Mouse (Mus musculus) limb, embryonic 13.5 days (tissue): Measurements from ENCODE around the gene Aldh4a1. TPM values are rescaled to one million over a fixed set of nuclear protein-coding genes. Genes with fewer than 3 reads are reported as not detected.
A peak's percentile ranks its signal among the peaks of the same experiment; 100 is the strongest.

ENCODE experiments used
- ATAC-seq: fragments of 200-750 bp; cut with Nextera tagmentation; 2 replicates; pipeline ENCODE4 v1.8.0; 2017; ENCODE audit warnings: low read depth, moderate number of reproducible peaks, moderate TSS enrichment; ENCODE audit not compliant: low FRiP score
- H3K27ac ChIP-seq: fragments of 300-500 bp; sonication (generic); 2 replicates; pipeline ENCODE4 v1.5.1; 2015; ENCODE audit warnings: inconsistent platforms, mild to moderate bottlenecking, moderate library complexity
- H3K27me3 ChIP-seq: fragments of 300-500 bp; sonication (generic); 2 replicates; pipeline ENCODE4 v1.6.1; 2015; ENCODE audit warnings: mild to moderate bottlenecking, inconsistent platforms
- H3K36me3 ChIP-seq: fragments of 300-500 bp; sonication (generic); 2 replicates; pipeline ENCODE4 v1.6.1; 2015; ENCODE audit warnings: inconsistent platforms, mild to moderate bottlenecking, moderate library complexity
- H3K4me1 ChIP-seq: fragments of 300-500 bp; sonication (generic); 2 replicates; pipeline ENCODE4 v1.6.1; 2015; ENCODE audit warnings: inconsistent platforms
- H3K4me2 ChIP-seq: fragments of 300-500 bp; sonication (generic); replicated peaks from 2 replicates; pipeline ENCODE4 v1.6.1; 2015; ENCODE audit warnings: inconsistent platforms, mild to moderate bottlenecking, moderate library complexity
- H3K4me3 ChIP-seq: fragments of 300-500 bp; sonication (generic); 2 replicates; pipeline ENCODE4 v1.5.1; 2015; ENCODE audit warnings: moderate library complexity, mild to moderate bottlenecking, inconsistent platforms
- H3K9ac ChIP-seq: fragments of 300-500 bp; sonication (generic); 2 replicates; pipeline ENCODE4 v1.6.1; 2015; ENCODE audit warnings: mild to moderate bottlenecking, inconsistent platforms
- H3K9me3 ChIP-seq: fragments of 300-500 bp; sonication (generic); 2 replicates; pipeline ENCODE4 v1.6.1; 2016; ENCODE audit warnings: inconsistent platforms
- WGBS: fragments of 180-500 bp; shearing (Covaris S2); methylation state at CpG from one replicate; pipeline ENCODE4 v1.1.7; 2015; 5-methylcytosine and 5-hydroxymethylcytosine counted together
- polyA plus RNA-seq: library from polyadenylated mRNA; unstranded; fragments of >200 nt; fragmentation: Nextera tagmentation; extraction: Ambion mirVana; gene quantifications from 2 replicates; pipeline ENCODE4 v1.2.1, GENCODE M21; 2015

The Aldh4a1 gene
- polyA plus RNA-seq, 1 experiment from 2014 or later, result 25.9 TPM

- ATAC-seq, result no peak
- no peaks in the 10 kb centered on the region for H3K27me3 ChIP-seq
- peaks cover 2% of the 10 kb centered on the region; the same call in 1 of the 2 replicates for H3K9me3 ChIP-seq
- H3K9ac ChIP-seq, result no peak overlapping the region
- H3K4me3 ChIP-seq, result no peak overlapping the region
- 82% methylated on average over 15 of the region's 15 CpGs for WGBS
- H3K4me2 ChIP-seq, result no peak overlapping the region
- H3K36me3 ChIP-seq, result peaks cover 26% of the 10 kb centered on the region
- no peak overlapping the region for H3K27ac ChIP-seq
- H3K4me1 ChIP-seq, result no peaks in the 10 kb centered on the region
These were observed 27.5 kb downstream of the Aldh4a1 start for GRCm38 (mm10) chr4:139650086-139650743.

GRCm38 (mm10) chr4:139650907-139651306 is 28.2 kb downstream of the Aldh4a1 start:
- 69% methylated on average over 11 of the region's 11 CpGs for WGBS
- no peak overlapping the region for H3K4me3 ChIP-seq
- no peaks in the 10 kb centered on the region for H3K4me1 ChIP-seq
- H3K4me2 ChIP-seq, result no peak overlapping the region
- H3K9me3 ChIP-seq, result peaks cover 2% of the 10 kb centered on the region; the same call in 1 of the 2 replicates
- H3K27me3 ChIP-seq, result no peaks in the 10 kb centered on the region
- peaks cover 20% of the 10 kb centered on the region for H3K36me3 ChIP-seq
- H3K9ac ChIP-seq, result no peak overlapping the region
- ATAC-seq, result no peak
- H3K27ac ChIP-seq, result no peak overlapping the region

GRCm38 (mm10) chr4:139653238-139653637 is 30.6 kb downstream of the Aldh4a1 start, which contains the start of gene Tas1r2:
Gene Tas1r2 (plus strand): TSS chr4:139653538.
- Histone ChIP-seq H3K4me3 (no peak within 1 kb of the TSS), H3K4me2 (no peak within 1 kb of the TSS), H3K36me3 (peaks cover 8% of the 10 kb centered on the region), H3K9ac (no peak within 1 kb of the TSS), H3K9me3 (peaks cover 4% of the 10 kb centered on the region; the same call in 1 of the 2 replicates), H3K27ac (no peak within 1 kb of the TSS), H3K4me1 (no peaks in the 10 kb centered on the region), H3K27me3 (no peaks in the 10 kb centered on the region)
- ATAC-seq, result no peak
- 78% methylated on average over 8 of the region's 8 CpGs for WGBS

GRCm38 (mm10) chr4:139661897-139662296 is 39.2 kb downstream of the Aldh4a1 start:
- no peak overlapping the region for H3K4me2 ChIP-seq
- H3K9ac ChIP-seq, result no peak overlapping the region
- peaks cover 14% of the 10 kb centered on the region; the same call in 1 of the 2 replicates for H3K9me3 ChIP-seq
- H3K27me3 ChIP-seq, result 0 out of 2 replicates have a peak, but pooled peaks cover 4% of the 10 kb centered on the region
- no peak overlapping the region for H3K27ac ChIP-seq
- no peaks in the 10 kb centered on the region for H3K36me3 ChIP-seq
- 88% methylated on average over 14 of the region's 14 CpGs for WGBS
- H3K4me1 ChIP-seq, result no peaks in the 10 kb centered on the region
- ATAC-seq, result no peak
- H3K4me3 ChIP-seq, result no peak overlapping the region

GRCm38 (mm10) chr4:139667632-139668031 is 45.0 kb downstream of the Aldh4a1 start:
- 0 out of 2 replicates have a peak, but pooled peaks cover 4% of the 10 kb centered on the region for H3K27me3 ChIP-seq
- H3K4me1 ChIP-seq, result no peaks in the 10 kb centered on the region
- no peak overlapping the region for H3K4me2 ChIP-seq
- 73% methylated on average over 6 of the region's 6 CpGs for WGBS
- H3K9me3 ChIP-seq, result no peaks in the 10 kb centered on the region
- H3K9ac ChIP-seq, result no peak overlapping the region
- no peaks in the 10 kb centered on the region for H3K36me3 ChIP-seq
- H3K27ac ChIP-seq, result no peak overlapping the region
- no peak overlapping the region for H3K4me3 ChIP-seq
- no peak for ATAC-seq

- ATAC-seq, result no peak
- 26% methylated on average over 6 of the region's 6 CpGs for WGBS
These were observed 47.2 kb downstream of the Aldh4a1 start for GRCm38 (mm10) chr4:139669847-139670246.

GRCm38 (mm10) chr4:139675696-139676095 is 53.0 kb downstream of the Aldh4a1 start:
- H3K4me3 ChIP-seq, result no peak overlapping the region
- no peaks in the 10 kb centered on the region for H3K4me1 ChIP-seq
- H3K27ac ChIP-seq, result no peak overlapping the region
- no peak overlapping the region for H3K4me2 ChIP-seq
- no peak for ATAC-seq
- H3K36me3 ChIP-seq, result no peaks in the 10 kb centered on the region
- H3K9me3 ChIP-seq, result peaks cover 7% of the 10 kb centered on the region; the same call in 1 of the 2 replicates
- 19% methylated on average over 9 of the region's 9 CpGs for WGBS
- H3K27me3 ChIP-seq, result peaks cover 41% of the 10 kb centered on the region
- no peak overlapping the region for H3K9ac ChIP-seq

More at GRCm38 (mm10) chr4:139669847-139670246, 47.2 kb downstream of the Aldh4a1 start:
- Histone ChIP-seq H3K9ac (no peak overlapping the region), H3K4me3 (no peak overlapping the region), H3K27me3 (peaks cover 19% of the 10 kb centered on the region), H3K9me3 (no peaks in the 10 kb centered on the region), H3K36me3 (no peaks in the 10 kb centered on the region), H3K4me1 (no peaks in the 10 kb centered on the region), H3K27ac (no peak overlapping the region), H3K4me2 (no peak overlapping the region)

- no peak for ATAC-seq
- peaks cover 17% of the 10 kb centered on the region; the same call in 1 of the 2 replicates for H3K9me3 ChIP-seq
- H3K9ac ChIP-seq, result no peak overlapping the region
- H3K4me2 ChIP-seq, result no peak overlapping the region
- WGBS, result 76% methylated on average over 22 of the region's 22 CpGs
- H3K27ac ChIP-seq, result no peak overlapping the region
- H3K36me3 ChIP-seq, result no peaks in the 10 kb centered on the region
- H3K27me3 ChIP-seq, result 0 out of 2 replicates have a peak, but pooled peaks cover 8% of the 10 kb centered on the region
- no peaks in the 10 kb centered on the region for H3K4me1 ChIP-seq
- H3K4me3 ChIP-seq, result no peak overlapping the region
These were observed 61.3 kb downstream of the Aldh4a1 start for GRCm38 (mm10) chr4:139683728-139684638.

GRCm38 (mm10) chr4:139684639-139685017 is 62.0 kb downstream of the Aldh4a1 start:
- H3K9ac ChIP-seq, result no peak overlapping the region
- 14% methylated on average over 3 of the region's 3 CpGs for WGBS
- H3K4me1 ChIP-seq, result peaks cover 3% of the 10 kb centered on the region; the same call in 1 of the 2 replicates
- no peak for ATAC-seq
- H3K9me3 ChIP-seq, result peaks cover 17% of the 10 kb centered on the region; the same call in 1 of the 2 replicates
- H3K27me3 ChIP-seq, result 0 out of 2 replicates have a peak, but pooled peaks cover 8% of the 10 kb centered on the region
- no peaks in the 10 kb centered on the region for H3K36me3 ChIP-seq
- H3K27ac ChIP-seq, result no peak overlapping the region
- no peak overlapping the region for H3K4me3 ChIP-seq
- no peak overlapping the region for H3K4me2 ChIP-seq

GRCm38 (mm10) chr4:139688058-139688457 is 65.4 kb downstream of the Aldh4a1 start:
- no peak overlapping the region for H3K4me2 ChIP-seq
- no peak for ATAC-seq
- H3K27me3 ChIP-seq, result peaks cover 26% of the 10 kb centered on the region
- H3K27ac ChIP-seq, result no peak overlapping the region
- H3K9ac ChIP-seq, result no peak overlapping the region
- no peaks in the 10 kb centered on the region for H3K9me3 ChIP-seq
- H3K4me1 ChIP-seq, result peaks cover 8% of the 10 kb centered on the region
- no peaks in the 10 kb centered on the region for H3K36me3 ChIP-seq
- WGBS, result 75% methylated on average over 9 of the region's 9 CpGs
- no peak overlapping the region for H3K4me3 ChIP-seq

- Histone ChIP-seq H3K9me3 (no peaks in the 10 kb centered on the region), H3K4me3 (no peak overlapping the region), H3K9ac (no peak overlapping the region), H3K36me3 (no peaks in the 10 kb centered on the region), H3K27me3 (peaks cover 30% of the 10 kb centered on the region), H3K4me2 (no peak overlapping the region), H3K27ac (no peak overlapping the region), H3K4me1 (peaks cover 8% of the 10 kb centered on the region)
- peak; percentile 49; the same call in 1 of the 2 replicates for ATAC-seq
- 36% methylated on average over 7 of the region's 7 CpGs for WGBS
These were observed 67.1 kb downstream of the Aldh4a1 start for GRCm38 (mm10) chr4:139689627-139690269.
